In genomic region chr4:32195945-32196921, GRCm38 (mm10) we compare ENCODE assay signal across 10 mouse cellular contexts. TPM values are rescaled to one million over a fixed set of nuclear protein-coding genes. Genes with fewer than 3 reads are reported as not detected.
A peak's percentile ranks its signal among the peaks of the same experiment; 100 is the strongest.
DNase-seq lines count a peak whose midpoint lies in the region; ATAC-seq lines count a peak whose summit lies in the region.
"Had no signal": no experiment of that assay in that cellular context is flagged by ENCODE, and none has a peak within 500 bp of the region (broad histone marks: within the 10 kb centered on the region; RNA-seq: fewer than 3 reads in every experiment).

No protein-coding gene starts in this region.

- WGBS in liver, embryonic 12.5 days (ENCODE audit: insufficient replicate concordance), result 49% methylated on average over 9 of the region's 9 CpGs
- WGBS in embryonic facial prominence, embryonic 13.5 days, result 6% methylated on average over 9 of the region's 9 CpGs
- 16% methylated on average over 9 of the region's 9 CpGs for WGBS in heart, embryonic 15.5 days
- 28% methylated on average over 9 of the region's 9 CpGs for WGBS in midbrain, embryonic 15.5 days

- H3K9me3 ChIP-seq in liver, embryonic 12.5 days (replicated peaks), result no peaks in the 10 kb centered on the region
- no peaks in the 10 kb centered on the region for H3K9me3 ChIP-seq in embryonic facial prominence, embryonic 13.5 days
- no peaks in the 10 kb centered on the region for H3K9me3 ChIP-seq in heart, embryonic 15.5 days (replicated peaks)
- H3K9me3 ChIP-seq in midbrain, embryonic 15.5 days, result no peaks in the 10 kb centered on the region
- H3K9me3 ChIP-seq: G1E; liver, embryonic 13.5 days had no signal

- no peak overlapping the region for H3K9ac ChIP-seq in liver, embryonic 12.5 days
- H3K9ac ChIP-seq in embryonic facial prominence, embryonic 13.5 days, result no peak overlapping the region
- peak overlapping the region; percentile 38; the same call in 1 of the 2 replicates for H3K9ac ChIP-seq in heart, embryonic 15.5 days
- H3K9ac ChIP-seq in midbrain, embryonic 15.5 days, result no peak overlapping the region
- H3K9ac ChIP-seq: liver, embryonic 13.5 days had no signal

- H3K27ac ChIP-seq in liver, embryonic 12.5 days, result no peak overlapping the region
- peak overlapping the region; percentile 76 for H3K27ac ChIP-seq in embryonic facial prominence, embryonic 13.5 days
- peak overlapping the region; percentile 86 for H3K27ac ChIP-seq in heart, embryonic 15.5 days
- H3K27ac ChIP-seq in midbrain, embryonic 15.5 days, result no peak overlapping the region
- H3K27ac ChIP-seq: liver, embryonic 13.5 days had no signal

- peaks cover 20% of the 10 kb centered on the region for H3K27me3 ChIP-seq in liver, embryonic 12.5 days (replicated peaks)
- no peaks in the 10 kb centered on the region for H3K27me3 ChIP-seq in embryonic facial prominence, embryonic 13.5 days
- H3K27me3 ChIP-seq in heart, embryonic 15.5 days, result no peaks in the 10 kb centered on the region
- no peaks in the 10 kb centered on the region for H3K27me3 ChIP-seq in midbrain, embryonic 15.5 days (replicated peaks)
- H3K27me3 ChIP-seq: liver, embryonic 13.5 days had no signal

- no peaks in the 10 kb centered on the region for H3K36me3 ChIP-seq in liver, embryonic 12.5 days
- H3K36me3 ChIP-seq in embryonic facial prominence, embryonic 13.5 days, result no peaks in the 10 kb centered on the region
- no peaks in the 10 kb centered on the region for H3K36me3 ChIP-seq in heart, embryonic 15.5 days
- H3K36me3 ChIP-seq in midbrain, embryonic 15.5 days (replicated peaks), result no peaks in the 10 kb centered on the region
- H3K36me3 ChIP-seq: G1E; liver, embryonic 13.5 days had no signal

- no peak overlapping the region for H3K4me2 ChIP-seq in liver, embryonic 12.5 days
- H3K4me2 ChIP-seq in embryonic facial prominence, embryonic 13.5 days, result peak overlapping the region; percentile 37
- H3K4me2 ChIP-seq in heart, embryonic 15.5 days, result peak overlapping the region; percentile 38
- H3K4me2 ChIP-seq in midbrain, embryonic 15.5 days, result no peak overlapping the region
- H3K4me2 ChIP-seq: liver, embryonic 13.5 days had no signal

- DNase-seq in liver, result peak; percentile 53
- peak; percentile 93 for DNase-seq in kidney, postnatal 10 days
- DNase-seq in B cell, adult 2 months, result no peak
- no peak for DNase-seq in layer of hippocampus, adult 11-12 months (ENCODE audit: low spot score)
- DNase-seq: liver, embryonic 13.5 days had no signal

- peaks cover 7% of the 10 kb centered on the region; the same call in 1 of the 2 replicates for H3K4me1 ChIP-seq in liver, embryonic 12.5 days
- H3K4me1 ChIP-seq in embryonic facial prominence, embryonic 13.5 days, result peaks cover 18% of the 10 kb centered on the region
- H3K4me1 ChIP-seq in heart, embryonic 15.5 days (replicated peaks), result peaks cover 23% of the 10 kb centered on the region
- peaks cover 7% of the 10 kb centered on the region; the same call in 1 of the 2 replicates for H3K4me1 ChIP-seq in midbrain, embryonic 15.5 days

- H3K4me3 ChIP-seq in liver, embryonic 12.5 days, result no peak overlapping the region
- H3K4me3 ChIP-seq in embryonic facial prominence, embryonic 13.5 days, result no peak overlapping the region
- peak overlapping the region; percentile 3; the same call in 1 of the 2 replicates for H3K4me3 ChIP-seq in heart, embryonic 15.5 days
- no peak overlapping the region for H3K4me3 ChIP-seq in midbrain, embryonic 15.5 days
- H3K4me3 ChIP-seq: liver, embryonic 13.5 days had no signal

- ATAC-seq in liver, embryonic 12.5 days, result no peak
- ATAC-seq in embryonic facial prominence, embryonic 13.5 days (ENCODE audit: insufficient number of reproducible peaks, insufficient read depth, low FRiP score, low TSS enrichment, low read depth), result peak; percentile 82; the same call in 1 of the 2 replicates
- peak; percentile 85 for ATAC-seq in heart, embryonic 15.5 days (replicated peaks; ENCODE audit: insufficient number of reproducible peaks, insufficient read depth, low FRiP score, low read depth)
- ATAC-seq in midbrain, embryonic 15.5 days (replicated peaks), result peak; percentile 60; the same call in 1 of the 2 replicates

RNA-seq across cellular contexts. Expression of gene Bach2, which starts 42.4 kb away (rescaled TPM):
- 1.1 and 1.8 TPM in 2 replicates for polyA plus RNA-seq in liver, embryonic 12.5 days (2016; fragmentation: Nextera tagmentation; extraction: Ambion mirVana)
- 8.1 and 9.8 TPM in 2 replicates for polyA plus RNA-seq in embryonic facial prominence, embryonic 13.5 days (2015; fragmentation: Nextera tagmentation; extraction: Ambion mirVana)
- 5.0 and 5.4 TPM in 2 replicates for polyA plus RNA-seq in heart, embryonic 15.5 days (2015; fragmentation: Nextera tagmentation; extraction: Ambion mirVana)
- 22.3 and 25.3 TPM in 2 replicates for polyA plus RNA-seq in midbrain, embryonic 15.5 days (2015; fragmentation: Nextera tagmentation; extraction: Ambion mirVana)
- polyA plus RNA-seq: G1E had no signal

Comparison
In these comparisons a context has a peak if more than half of its experiments do, and no peak if none do; other contexts are left out.
1. DNase-seq: peak in liver (single experiment) and kidney, postnatal 10 days (single experiment); none in B cell, adult 2 months (0 of 2) and layer of hippocampus, adult 11-12 months (single experiment).
2. H3K27ac ChIP-seq: peak in embryonic facial prominence, embryonic 13.5 days (single experiment) and heart, embryonic 15.5 days (single experiment); none in liver, embryonic 12.5 days (single experiment) and midbrain, embryonic 15.5 days (single experiment).
3. H3K4me2 ChIP-seq: peak in embryonic facial prominence, embryonic 13.5 days (single experiment) and heart, embryonic 15.5 days (single experiment); none in liver, embryonic 12.5 days (single experiment) and midbrain, embryonic 15.5 days (single experiment).